Mouse (Mus musculus) left cerebral cortex, postnatal 36 days (tissue): ENCODE measurements around the gene Dbp. TPM values are rescaled to one million over a fixed set of nuclear protein-coding genes. Genes with fewer than 3 reads are reported as not detected.

Experiments used
- DNase-seq, 2 experiments: peaks; one replicate each; pipeline ENCODE4 v3.0.0; 2021 to 2022; ENCODE audit warnings: low spot score in 2 of 2, mixed read lengths in 1 of 2
- intact Hi-C: fragments of 180-260 bp; cut with DNase I; formaldehyde crosslinking; loops from one replicate; pipeline ENCODE4 v1.15.1; 2025
- total RNA-seq, 2 experiments: library from RNA; stranded (reverse); gene quantifications; 2 replicates each; pipeline ENCODE4 v1.2.3; 2021

The Dbp gene
- total RNA-seq, 2 experiments from 2014 or later = 128 to 138 TPM

DNA sequence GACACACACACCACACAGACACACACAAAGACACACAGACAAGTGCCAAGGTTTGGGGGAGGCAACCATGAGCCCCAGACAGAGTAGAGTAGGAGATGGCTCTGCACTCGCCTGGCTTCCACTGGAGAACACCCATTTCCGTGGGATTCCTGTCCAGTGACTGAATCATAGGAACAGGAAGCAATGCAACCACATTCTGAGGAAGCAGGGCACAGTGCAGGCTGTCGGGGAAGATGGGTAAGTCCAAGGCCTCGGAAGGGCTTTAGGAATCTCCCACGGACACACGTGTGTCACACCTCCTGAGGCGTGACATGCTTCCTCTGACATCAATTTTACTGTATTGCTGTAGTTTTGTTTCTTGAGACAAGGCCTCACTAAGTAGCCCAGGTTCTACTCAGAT is 43.2 kb downstream of the Dbp start:
- intact Hi-C loops = no loop called here
- DNase-seq = no peak

DNA sequence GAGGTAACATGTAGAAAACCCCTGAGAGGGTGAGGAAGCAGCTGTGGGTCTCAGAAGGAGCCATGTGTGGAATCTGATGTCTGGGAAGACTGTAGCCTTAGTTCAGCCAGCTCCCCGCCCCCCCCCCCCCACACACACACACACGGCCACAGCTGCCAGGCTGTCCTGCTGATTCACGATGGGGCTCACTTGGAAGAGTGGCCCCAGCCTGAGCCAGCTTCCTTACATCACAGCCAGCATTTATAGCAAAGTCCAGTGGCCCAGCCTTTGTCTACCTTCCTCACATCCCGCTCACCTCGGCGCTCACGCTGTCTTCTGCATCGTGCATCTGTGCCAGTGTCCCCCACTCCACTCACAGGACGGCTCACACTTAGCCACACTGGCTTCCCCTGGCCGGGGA is 44.5 kb downstream of the Dbp start:
- no peak for DNase-seq
- intact Hi-C loops = no loop called here

DNA sequence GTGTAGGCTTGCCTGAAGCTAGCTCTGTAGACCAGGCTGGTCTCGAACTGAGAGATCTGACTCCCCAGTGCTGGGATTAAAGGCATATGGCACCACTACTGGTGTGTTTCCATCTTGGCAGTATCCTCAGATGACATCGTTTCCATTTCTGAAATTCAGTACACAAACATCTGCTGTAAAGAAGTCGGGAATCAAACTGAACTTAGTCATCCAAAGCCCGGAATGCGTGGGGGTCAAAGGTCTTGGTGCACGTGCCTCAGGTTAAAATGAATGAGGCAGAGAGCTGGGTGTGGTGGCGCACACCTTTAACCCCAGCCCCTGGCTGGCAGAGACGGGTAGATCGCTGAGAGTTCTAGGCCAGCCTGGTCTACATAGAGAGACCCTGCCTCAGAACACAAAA is 45.3 kb downstream of the Dbp start:
- intact Hi-C loops = no loop called here
- DNase-seq = no peak

DNA sequence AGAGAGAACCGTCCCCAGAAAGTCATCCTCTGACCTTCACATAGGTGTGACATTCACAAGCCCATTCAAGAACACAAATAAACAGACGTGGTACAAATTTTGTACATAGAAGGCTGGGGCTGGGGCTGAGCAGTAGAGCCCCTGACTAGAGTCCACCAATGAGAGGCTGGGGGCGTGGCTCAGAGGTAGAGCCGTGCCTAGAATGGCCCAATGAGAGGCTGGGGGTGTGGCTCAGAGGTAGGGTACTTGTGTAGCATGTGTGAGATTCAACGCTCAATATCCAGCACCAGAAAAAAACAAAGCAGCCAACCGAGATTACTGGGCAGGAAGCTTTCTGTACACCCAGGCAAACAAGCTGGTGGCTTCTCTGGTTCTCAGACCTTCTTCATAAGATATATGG is 50.8 kb downstream of the Dbp start:
- intact Hi-C loops = no loop called here
- DNase-seq = no peak

DNA sequence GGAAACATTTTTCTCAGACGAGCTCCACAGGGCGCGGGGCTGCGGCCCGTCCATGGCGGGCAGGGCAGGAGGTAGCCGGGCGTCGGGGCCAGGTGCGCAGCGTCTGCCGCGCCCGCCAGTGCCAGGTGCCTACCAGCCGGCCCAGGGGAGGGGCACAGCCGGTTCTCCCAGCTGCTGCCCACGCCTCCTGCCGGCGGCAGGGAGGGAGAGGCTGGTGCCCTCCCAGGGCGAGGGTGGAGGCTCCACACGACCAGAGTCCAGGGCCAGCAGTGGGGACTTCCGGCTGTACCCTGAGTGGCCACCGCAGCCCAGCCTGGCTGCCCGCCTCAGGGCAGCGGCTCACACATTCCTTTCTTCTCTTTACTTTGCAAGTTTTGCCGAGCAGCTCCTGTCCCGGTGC is 54.5 kb downstream of the Dbp start:
- peak in 1 of 2 experiments; percentile 23 for DNase-seq
- intact Hi-C loops = no loop called here

Other genes starting within 250 kb of the Dbp start
- 100 to 1,000 TPM; 198 to 232 TPM for gene Ftl1, start 245.2 kb upstream of the Dbp start, total RNA-seq
- gene Bax, start 238.2 kb upstream of the Dbp start, total RNA-seq = 10 to 100 TPM; 63.6 to 64.0 TPM
- gene Tulp2, start 223.2 kb upstream of the Dbp start, total RNA-seq = not detected
- gene Gm45808, start 218.3 kb upstream of the Dbp start, total RNA-seq = under 1 TPM in 1 of 2 experiments, not detected in 1; 0.57 TPM
- gene Dhdh, start 216.3 kb upstream of the Dbp start, total RNA-seq = 1 to 10 TPM; 4.0 to 4.8 TPM
- gene Nucb1, start 194.7 kb upstream of the Dbp start, total RNA-seq = 10 to 100 TPM; 96.8 to 98.9 TPM
- gene Ppp1r15a, start 178.8 kb upstream of the Dbp start, total RNA-seq = 10 to 100 TPM; 24.2 to 31.3 TPM
- 1 to 10 TPM; 3.7 to 5.2 TPM for gene Plekha4, start 178.8 kb upstream of the Dbp start, total RNA-seq
- under 1 TPM in 1 of 2 experiments, not detected in 1; 0.39 TPM for gene Hsd17b14, start 150.2 kb upstream of the Dbp start, total RNA-seq
- gene Bcat2, start 134.9 kb upstream of the Dbp start, total RNA-seq = 10 to 100 TPM; 18.8 to 27.5 TPM
- gene Fgf21, start 89.6 kb upstream of the Dbp start, total RNA-seq = not detected
- gene Fut1, start 87.8 kb upstream of the Dbp start, total RNA-seq = not detected
- not detected for gene Izumo1, start 83.3 kb upstream of the Dbp start, total RNA-seq
- 1 to 10 TPM; 6.9 to 8.0 TPM for gene Rasip1, start 77.6 kb upstream of the Dbp start, total RNA-seq
- gene Mamstr, start 65.1 kb upstream of the Dbp start, total RNA-seq = 1 to 10 TPM; 4.1 to 5.1 TPM
- gene Fut2, start 38.7 kb upstream of the Dbp start, total RNA-seq = under 1 TPM in 1 of 2 experiments, not detected in 1; 0.63 TPM
- gene Ntn5, start 21.1 kb upstream of the Dbp start, total RNA-seq = 1 to 10 TPM; 4.2 to 5.7 TPM
- under 1 TPM; 0.37 to 0.48 TPM for gene Sec1, start 10.7 kb upstream of the Dbp start, total RNA-seq
- gene Car11, start 5.2 kb upstream of the Dbp start, total RNA-seq = 100 to 1,000 TPM; 209 to 228 TPM
- 100 to 1,000 TPM; 284 to 337 TPM for gene Rpl18, start 10.4 kb downstream of the Dbp start, total RNA-seq
- gene Sphk2, start 12.9 kb downstream of the Dbp start, total RNA-seq = 10 to 100 TPM; 29.9 to 30.0 TPM
- not detected for gene Fam83e, start 16.1 kb downstream of the Dbp start, total RNA-seq
- not detected for gene Spaca4, start 20.7 kb downstream of the Dbp start, total RNA-seq
- 100 to 1,000 TPM; 225 to 267 TPM for gene Lmtk3, start 78.7 kb downstream of the Dbp start, total RNA-seq
- 10 to 100 TPM; 11.4 to 13.8 TPM for gene Sult2b1, start 79.6 kb downstream of the Dbp start, total RNA-seq
- gene Cyth2, start 109.5 kb downstream of the Dbp start, total RNA-seq = 100 to 1,000 TPM; 199 to 210 TPM
- 1 to 10 TPM; 2.3 to 3.0 TPM for gene Kcnj14, start 119.7 kb downstream of the Dbp start, total RNA-seq
- gene Grwd1, start 125.9 kb downstream of the Dbp start, total RNA-seq = 10 to 100 TPM; 19.5 to 21.0 TPM
- gene Kdelr1, start 167.7 kb downstream of the Dbp start, total RNA-seq = 10 to 100 TPM; 71.0 to 80.0 TPM
- gene Grin2d, start 173.3 kb downstream of the Dbp start, total RNA-seq = 10 to 100 TPM; 10.2 to 12.3 TPM
- not detected for gene Syngr4, start 191.6 kb downstream of the Dbp start, total RNA-seq
- 10 to 100 TPM; 21.8 to 22.0 TPM for gene Tmem143, start 191.9 kb downstream of the Dbp start, total RNA-seq
- 1 to 10 TPM; 2.9 to 4.1 TPM for gene Emp3, start 216.3 kb downstream of the Dbp start, total RNA-seq
- gene Ccdc114, start 219.0 kb downstream of the Dbp start, total RNA-seq = 1 to 10 TPM; 2.3 to 2.9 TPM